Mouse (Mus musculus) macrophage (primary cell): Measurements from ENCODE around the gene B4galt2. TPM values are rescaled to one million over a fixed set of nuclear protein-coding genes. Genes with fewer than 3 reads are reported as not detected.

ENCODE experiments used
- H3K27ac ChIP-seq: fragments of 350-480 bp; formaldehyde crosslinking; 2 replicates; pipeline ENCODE4 v1.9.0; 2021
- H3K36me3 ChIP-seq: fragments of 350-480 bp; formaldehyde crosslinking; 2 replicates; pipeline ENCODE4 v1.9.0; 2021; ENCODE audit errors: inconsistent target
- H3K4me3 ChIP-seq: fragments of 350-480 bp; formaldehyde crosslinking; 2 replicates; pipeline ENCODE4 v1.9.0; 2021; ENCODE audit errors: inconsistent target
- H3K79me2 ChIP-seq: fragments of 350-480 bp; formaldehyde crosslinking; 2 replicates; pipeline ENCODE4 v1.9.0; 2021; ENCODE audit errors: inconsistent target
- WGBS: methylation state at CpG from one replicate; pipeline ENCODE4 v1.1.7; 2026; ENCODE audit warnings: inconsistent platforms; ENCODE audit not compliant: missing documents; 5-methylcytosine and 5-hydroxymethylcytosine counted together
- polyA plus RNA-seq: library from polyadenylated mRNA; stranded (reverse); fragments of 250-400 nt; gene quantifications from 3 replicates; pipeline ENCODE4 v1.2.4, GENCODE M21; 2018; ENCODE audit warnings: inconsistent platforms

Gene B4galt2
- polyA plus RNA-seq, 1 experiment from 2014 or later: 0.14 TPM

- no peaks in the 10 kb centered on the region for H3K36me3 ChIP-seq
- no peak overlapping the region for H3K4me3 ChIP-seq
- no peak overlapping the region for H3K27ac ChIP-seq
- no peaks in the 10 kb centered on the region for H3K79me2 ChIP-seq
- WGBS: 93% methylated on average over 9 of the region's 9 CpGs
Observed at GRCm38 (mm10) chr4:117830801-117831200, 52.5 kb downstream of the B4galt2 start.

- H3K79me2 ChIP-seq: no peaks in the 10 kb centered on the region
- H3K36me3 ChIP-seq: no peaks in the 10 kb centered on the region
- H3K4me3 ChIP-seq: no peak overlapping the region
- 23% methylated on average over 5 of the region's 5 CpGs for WGBS
- no peak overlapping the region for H3K27ac ChIP-seq
Observed at GRCm38 (mm10) chr4:117830124-117830551, 53.1 kb downstream of the B4galt2 start.

- Histone ChIP-seq H3K36me3 (no peaks in the 10 kb centered on the region), H3K27ac (no peak overlapping the region), H3K4me3 (no peak overlapping the region), H3K79me2 (no peaks in the 10 kb centered on the region)
- 20% methylated on average over 12 of the region's 12 CpGs for WGBS
Observed at GRCm38 (mm10) chr4:117829260-117830123, 53.8 kb downstream of the B4galt2 start.

GRCm38 (mm10) chr4:117828572-117829145 lies 54.6 kb downstream of the B4galt2 start:
- Histone ChIP-seq H3K79me2 (no peaks in the 10 kb centered on the region), H3K4me3 (no peak overlapping the region), H3K27ac (no peak overlapping the region), H3K36me3 (no peaks in the 10 kb centered on the region)
- WGBS: 45% methylated on average over 8 of the region's 8 CpGs

Other genes starting within 250 kb of the B4galt2 start
- gene Dmap1, start 201.2 kb downstream of the B4galt2 start, polyA plus RNA-seq: 10.3 to 15.0 TPM (median 15.0 TPM) in 3 replicates
- gene Gm12845, start 159.1 kb downstream of the B4galt2 start, polyA plus RNA-seq: not detected in 3 replicates
- gene Klf17, start 117.8 kb downstream of the B4galt2 start, polyA plus RNA-seq: not detected in 3 replicates
- not detected in 3 replicates for gene Slc6a9, start 49.0 kb downstream of the B4galt2 start, polyA plus RNA-seq
- gene Ccdc24, start 10.9 kb downstream of the B4galt2 start, polyA plus RNA-seq: not detected in 3 replicates
- 307 to 636 TPM (median 464 TPM) in 3 replicates for gene Atp6v0b, start 3.8 kb upstream of the B4galt2 start, polyA plus RNA-seq
- gene Dph2, start 8.5 kb upstream of the B4galt2 start, polyA plus RNA-seq: 1.9 to 7.4 TPM (median 4.9 TPM) in 3 replicates
- gene Ipo13, start 31.5 kb upstream of the B4galt2 start, polyA plus RNA-seq: 17.2 to 30.4 TPM (median 28.2 TPM) in 3 replicates
- gene Artn, start 46.3 kb upstream of the B4galt2 start, polyA plus RNA-seq: not detected in 3 replicates